Mouse (Mus musculus) v-Abl transformed pro-B cells (cell line): ENCODE data around the gene Gm17349.

ENCODE experiments used
- in situ Hi-C, 2 experiments: fragments of 400-800 bp; cut with MboI; formaldehyde crosslinking; loops; one replicate each; pipeline ENCODE4 v1.15.1; 2025; ENCODE audit not compliant: unreplicated experiment in 2 of 2

The Gm17349 gene

GRCm38 (mm10) chr15:99719865-99720264, 14.6 kb upstream of the Gm17349 start:
- in situ Hi-C loops: loop anchor here (5.0 kb wide), 3 partner anchors 52 to 187 kb away; partner anchors contain the start of gene Cers5 (in 1 of the 2)

GRCm38 (mm10) chr15:99718461-99719021, 13.3 kb upstream of the Gm17349 start:
- in situ Hi-C loops: no loop called here

- in situ Hi-C loops: no loop called here
These were observed 12.4 kb upstream of the Gm17349 start, which contains the start of gene Gpd1 for GRCm38 (mm10) chr15:99717386-99718334. TSS of gene Gpd1 (plus strand) at chr15:99717515.

- in situ Hi-C loops: no loop called here
These were observed 11.5 kb upstream of the Gm17349 start for GRCm38 (mm10) chr15:99716814-99717213.

GRCm38 (mm10) chr15:99715982-99716746, 10.9 kb upstream of the Gm17349 start:
- in situ Hi-C loops: no loop called here

GRCm38 (mm10) chr15:99715361-99715865, 10.1 kb upstream of the Gm17349 start:
- in situ Hi-C loops: no loop called here

GRCm38 (mm10) chr15:99714858-99715257, 9.6 kb upstream of the Gm17349 start:
- in situ Hi-C loops: no loop called here

- in situ Hi-C loops: no loop called here
These were observed 8.9 kb upstream of the Gm17349 start for GRCm38 (mm10) chr15:99714206-99714605.

GRCm38 (mm10) chr15:99713569-99713968, 8.3 kb upstream of the Gm17349 start:
- in situ Hi-C loops: no loop called here

GRCm38 (mm10) chr15:99712666-99713559, 7.6 kb upstream of the Gm17349 start:
- in situ Hi-C loops: no loop called here

GRCm38 (mm10) chr15:99711491-99711890, 6.2 kb upstream of the Gm17349 start:
- in situ Hi-C loops: no loop called here

GRCm38 (mm10) chr15:99710221-99711190, 5.2 kb upstream of the Gm17349 start:
- in situ Hi-C loops: no loop called here

GRCm38 (mm10) chr15:99708176-99708575, 2.9 kb upstream of the Gm17349 start:
- in situ Hi-C loops: no loop called here

- in situ Hi-C loops: no loop called here
These were observed 409 bp downstream of the Gm17349 start for GRCm38 (mm10) chr15:99704881-99705280.

- in situ Hi-C loops: no loop called here
These were observed 1.1 kb downstream of the Gm17349 start for GRCm38 (mm10) chr15:99704041-99704681.

- in situ Hi-C loops: no loop called here
These were observed 1.6 kb downstream of the Gm17349 start for GRCm38 (mm10) chr15:99703676-99704040.

GRCm38 (mm10) chr15:99703104-99703503, 2.2 kb downstream of the Gm17349 start:
- in situ Hi-C loops: no loop called here
